Mouse (Mus musculus): Measurements from ENCODE around the gene Calml4.

GRCm38 (mm10) chr9:62844461-62844860 is 13.4 kb upstream of the Calml4 start:
- no peak for TF ChIP-seq CTCF (IDR thresholded peaks at IDR 0.05; ENCODE audit: borderline replicate concordance, control insufficient read depth, extremely low read depth, insufficient read depth, low read length, poor library complexity)
- TF ChIP-seq POLR2A (IDR thresholded peaks at IDR 0.05; ENCODE audit: control insufficient read depth, extremely low read depth, insufficient read depth, low read length, poor library complexity): no peak

All from thymus, adult 2 months (tissue).